Mouse (Mus musculus): ENCODE measurements at regions not wholly inside any gene's neighbourhood (a gene's known extent, or its start where the extent isn't known, plus 50 kb on each side); places are given as distances from the start of the nearest gene placed in this dataset.

- DNase-seq = no peak
These were observed 92.4 kb upstream of the Spred1 start for GRCm38 (mm10) chr2:117028771-117029170.

DNA sequence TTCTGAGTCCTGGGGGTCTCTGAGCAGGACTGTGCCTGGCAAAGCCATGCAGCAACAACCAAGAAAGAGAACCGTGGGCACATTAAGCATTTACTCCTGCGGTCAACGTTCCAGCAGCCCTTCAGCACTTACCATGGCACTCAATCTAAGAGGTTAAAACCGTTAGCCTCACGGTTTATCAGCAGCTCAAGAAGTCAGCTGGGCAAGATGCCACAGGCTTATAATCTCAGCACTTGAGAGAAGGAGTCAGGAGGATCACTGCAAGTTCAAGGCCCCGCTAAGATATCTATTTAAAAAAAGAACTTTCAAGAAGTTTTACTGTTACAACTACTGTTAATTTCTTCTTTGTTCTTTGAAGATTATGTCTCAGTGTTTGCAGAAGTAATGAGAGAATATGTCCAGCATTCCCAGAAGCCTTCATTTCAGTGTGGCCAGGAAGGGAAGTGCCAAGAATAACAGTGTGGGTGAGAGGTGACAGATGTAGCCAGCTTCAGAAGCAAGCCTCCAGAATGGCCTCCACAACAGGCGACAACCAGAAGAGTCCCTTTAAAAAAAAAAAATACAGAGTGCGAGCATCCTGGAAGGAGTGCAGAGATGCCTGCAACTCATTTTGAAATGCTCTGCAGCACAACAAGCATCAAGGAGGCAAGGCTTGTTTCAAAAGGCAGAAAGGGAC lies 84.8 kb upstream of the Spred1 start:
- DNase-seq = no peak

GRCm38 (mm10) chr2:117040211-117040610 lies 81.0 kb upstream of the Spred1 start:
- no peak for DNase-seq

GRCm38 (mm10) chr2:117043831-117044230 lies 77.3 kb upstream of the Spred1 start:
- no peak for DNase-seq

GRCm38 (mm10) chr2:117048290-117048730 lies 72.9 kb upstream of the Spred1 start:
- no peak for DNase-seq

DNA sequence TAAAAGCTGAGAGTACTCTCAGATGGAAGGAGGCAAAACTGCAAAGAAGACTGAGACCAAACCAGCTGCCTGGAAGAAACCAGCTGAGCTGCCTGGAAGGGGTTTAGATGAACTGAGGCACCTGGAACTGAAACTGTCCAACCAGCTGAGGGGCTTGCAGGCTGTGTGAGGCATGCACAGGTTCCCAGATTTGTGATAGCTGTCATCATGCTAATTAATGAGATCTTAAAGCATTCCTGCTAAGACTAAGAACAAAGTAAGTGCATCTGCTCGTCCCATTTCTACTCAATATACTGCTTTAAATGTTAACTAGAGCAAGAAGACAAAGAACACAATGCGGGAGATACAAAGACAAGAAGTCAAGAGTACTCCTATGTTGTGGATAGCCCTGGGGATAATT lies 71.1 kb upstream of the Spred1 start:
- DNase-seq = no peak

DNA sequence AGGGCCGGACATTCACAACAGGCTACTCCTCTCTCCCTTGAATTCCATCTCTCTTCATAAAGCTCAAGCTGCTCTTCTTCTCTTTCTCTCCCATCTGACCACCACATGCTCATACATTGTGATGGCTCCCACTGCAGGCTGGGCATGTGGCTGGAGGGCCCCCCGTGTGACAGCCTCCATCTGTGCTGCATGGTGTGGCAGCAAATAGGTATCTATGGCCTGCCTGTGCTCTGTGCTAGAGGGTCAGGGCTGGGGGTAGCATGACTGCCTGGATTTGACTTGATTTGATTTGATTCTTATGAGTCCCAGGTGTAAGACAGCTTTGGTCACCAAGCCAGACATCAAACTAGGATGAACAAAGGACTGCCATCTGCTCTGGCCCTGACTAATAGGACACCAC lies 57.0 kb upstream of the Spred1 start:
- no peak for DNase-seq

GRCm38 (mm10) chr2:117070348-117070747 lies 50.8 kb upstream of the Spred1 start:
- DNase-seq = no peak

GRCm38 (mm10) chr2:117071098-117071497 lies 50.1 kb upstream of the Spred1 start:
- DNase-seq = no peak

Measured in thymus, postnatal 4 days (tissue).